Mouse (Mus musculus) CH12.LX (cell line): Measurements from ENCODE around the gene Krtap10-10. TPM values are rescaled to one million over a fixed set of nuclear protein-coding genes. Genes with fewer than 3 reads are reported as not detected.
"Not testable (repeated sequence)": the region's sequence is repeated elsewhere in the genome, so short reads cannot be mapped to it uniquely, and the experiment has no call there.

Experiments used
- DNase-seq: peaks from one replicate; pipeline ENCODE4 v3.0.0-alpha.2; 2013; ENCODE audit errors: extremely low read depth
- H3K27ac ChIP-seq: 2 replicates; pipeline ENCODE4 v1.5.1; 2012; ENCODE audit warnings: low read depth, mild to moderate bottlenecking, control low read depth, moderate library complexity; ENCODE audit not compliant: insufficient read depth
- H3K27me3 ChIP-seq: replicated peaks from 2 replicates; pipeline ENCODE3; 2012; ENCODE audit warnings: inconsistent platforms
- H3K36me3 ChIP-seq, 2 experiments: replicated peaks in 1 of 2; 2 replicates each; pipeline versions ENCODE3 to v1.6.1; 2012; ENCODE audit warnings: inconsistent platforms in 1 of 2, low read length in 1 of 2, mild to moderate bottlenecking in 1 of 2, mixed read lengths in 1 of 2, moderate library complexity in 1 of 2; ENCODE audit not compliant: control insufficient read depth in 1 of 2, insufficient read depth in 1 of 2
- H3K4me1 ChIP-seq, 2 experiments: 2 replicates each; pipeline ENCODE4 v1.6.1; 2012; ENCODE audit warnings: inconsistent platforms in 1 of 2, moderate library complexity in 1 of 2; ENCODE audit not compliant: insufficient read depth in 2 of 2, control insufficient read depth in 1 of 2
- H3K4me2 ChIP-seq: 2 replicates; pipeline ENCODE4 v1.6.1; 2012; ENCODE audit warnings: low read depth, mild to moderate bottlenecking, control low read depth; ENCODE audit not compliant: poor library complexity, insufficient read depth, severe bottlenecking
- H3K4me3 ChIP-seq, 3 experiments: fragments of 150-350 bp in 1 of 3; sonication (generic) in 1 of 3; replicated peaks in 1 of 3; 2 replicates each; pipeline versions ENCODE3 to v1.5.1; 2011 to 2012; ENCODE audit warnings: low read depth in 2 of 3, low read length in 2 of 3, mild to moderate bottlenecking in 2 of 3, moderate library complexity in 2 of 3, control low read depth in 1 of 3, improper control_type of control experiment in 1 of 3, inconsistent platforms in 1 of 3, mixed read lengths in 1 of 3; ENCODE audit not compliant: poor library complexity in 1 of 3
- H3K79me2 ChIP-seq: replicated peaks from 2 replicates; pipeline ENCODE4 v1.6.1; 2012; ENCODE audit warnings: mild to moderate bottlenecking, moderate library complexity; ENCODE audit not compliant: control insufficient read depth, poor library complexity, insufficient read depth, severe bottlenecking; ENCODE audit errors: extremely low read depth
- H3K9ac ChIP-seq: 2 replicates; pipeline ENCODE4 v1.6.1; 2012; ENCODE audit warnings: low read depth, mild to moderate bottlenecking, control low read depth, moderate library complexity; ENCODE audit not compliant: insufficient read depth
- H3K9me3 ChIP-seq: replicated peaks from 2 replicates; pipeline ENCODE3; 2012; ENCODE audit warnings: low read length, inconsistent platforms, mixed read lengths
- CHD1 ChIP-seq: IDR thresholded peaks from 2 replicates; pipeline ENCODE4 v1.6.1; 2012; ENCODE audit warnings: low read depth, low read length, improper control_type of control experiment, inconsistent platforms
- CHD2 ChIP-seq: IDR thresholded peaks from 2 replicates; pipeline ENCODE4 v1.6.1; 2011; ENCODE audit warnings: low read length, improper control_type of control experiment
- CTCF ChIP-seq, 2 experiments: IDR thresholded peaks in 1 of 2; conservative IDR thresholded peaks in 1 of 2; 2 replicates each; pipeline ENCODE4 v1.5.1; 2011 to 2012; ENCODE audit warnings: low read depth in 2 of 2, low read length in 2 of 2, improper control_type of control experiment in 1 of 2, inconsistent platforms in 1 of 2, mild to moderate bottlenecking in 1 of 2, moderate library complexity in 1 of 2
- ELF1 ChIP-seq: IDR thresholded peaks from 2 replicates; pipeline ENCODE4 v1.6.1; 2014; ENCODE audit warnings: low read depth, mild to moderate bottlenecking, inconsistent platforms, low read length, improper control_type of control experiment
- EP300 ChIP-seq: IDR thresholded peaks from 2 replicates; pipeline ENCODE4 v1.6.1; 2011; ENCODE audit warnings: low read length, improper control_type of control experiment
- GABPA ChIP-seq: IDR thresholded peaks from 2 replicates; pipeline ENCODE4 v1.6.1; 2012; ENCODE audit warnings: low read depth, low read length, improper control_type of control experiment, inconsistent platforms; ENCODE audit not compliant: insufficient replicate concordance
- HCFC1 ChIP-seq: IDR thresholded peaks from 2 replicates; pipeline ENCODE4 v1.6.1; 2012; ENCODE audit warnings: low read depth, mild to moderate bottlenecking, inconsistent platforms, low read length, improper control_type of control experiment
- JUND ChIP-seq: conservative IDR thresholded peaks from 2 replicates; pipeline ENCODE4 v1.6.1; 2011; ENCODE audit warnings: low read depth, low read length, improper control_type of control experiment
- MAFK ChIP-seq: IDR thresholded peaks from 2 replicates; pipeline ENCODE4 v1.6.1; 2011; ENCODE audit warnings: low read length, improper control_type of control experiment; ENCODE audit not compliant: insufficient replicate concordance
- PAX5 ChIP-seq: IDR thresholded peaks from 2 replicates; pipeline ENCODE4 v1.6.1; 2012; ENCODE audit warnings: low read length, inconsistent platforms, mixed read lengths
- POLR2A ChIP-seq: IDR thresholded peaks from 2 replicates; pipeline ENCODE4 v1.6.1; 2011; ENCODE audit warnings: low read depth, mild to moderate bottlenecking, improper control_type of control experiment, low read length
- POLR2AphosphoS2 ChIP-seq: IDR thresholded peaks from 2 replicates; pipeline ENCODE4 v1.6.1; 2011; ENCODE audit warnings: low read depth, low read length, improper control_type of control experiment
- RAD21 ChIP-seq: IDR thresholded peaks from 2 replicates; pipeline ENCODE4 v1.6.1; 2011; ENCODE audit warnings: low read depth, mild to moderate bottlenecking, low read length, improper control_type of control experiment, moderate library complexity
- SMC3 ChIP-seq: IDR thresholded peaks from 2 replicates; pipeline ENCODE4 v1.6.1; 2011; ENCODE audit warnings: low read depth, low read length, improper control_type of control experiment
- TBP ChIP-seq: conservative IDR thresholded peaks from 2 replicates; pipeline ENCODE4 v1.6.1; 2011; ENCODE audit warnings: low read depth, low read length, improper control_type of control experiment
- TCF12 ChIP-seq: IDR thresholded peaks from 2 replicates; pipeline ENCODE4 v1.6.1; 2014; ENCODE audit warnings: low read depth, mild to moderate bottlenecking, inconsistent platforms, low read length, improper control_type of control experiment
- ZMIZ1 ChIP-seq: IDR thresholded peaks from 2 replicates; pipeline ENCODE4 v1.6.1; 2012; ENCODE audit warnings: low read depth, mild to moderate bottlenecking, inconsistent platforms, low read length, improper control_type of control experiment
- ZNF384 ChIP-seq: IDR thresholded peaks from 2 replicates; pipeline ENCODE4 v1.6.1; 2012; ENCODE audit warnings: low read depth, low read length, improper control_type of control experiment, inconsistent platforms
- dilution Hi-C: fragments of 300-500 bp; cut with MboI; formaldehyde crosslinking; loops from 2 replicates; pipeline ENCODE4 v1.14.3; 2020; ENCODE audit warnings: low sequenced_read_pairs; ENCODE audit not compliant: extremely low pct_unique_long_range_greater_than_20kb, extremely low pct_ligation_motif_present
- in situ Hi-C: fragments of 300-500 bp; cut with MboI; formaldehyde crosslinking; loops from 3 replicates; pipeline ENCODE4 v1.14.3; 2019; ENCODE audit warnings: low sequenced_read_pairs, low pct_ligation_motif_present, low pct_unique_long_range_greater_than_20kb, mixed read lengths
- polyA plus RNA-seq: library from polyadenylated mRNA; unstranded; fragments of >175 nt; gene quantifications from 2 replicates; pipeline ENCODE4 v1.2.1, GENCODE M21; 2012; ENCODE audit warnings: low read depth; ENCODE audit not compliant: insufficient read length
- total RNA-seq, 2 experiments: library from RNA; depleted of rRNA; stranded (reverse); fragments of 300-350 nt in 1 of 2; fragments of >200 nt in 1 of 2; gene quantifications; 2 replicates each; pipeline ENCODE4 v1.2.3; 2012 to 2014

Krtap10-10 gene
- total and polyA plus RNA-seq, 3 experiments: not detected

GRCm38 (mm10) chr10:77794976-77795375 lies 40.8 kb upstream of the Krtap10-10 start, which contains the start of gene Gm9639:
Gene Gm9639, minus strand, starts transcription at chr10:77795076.
- no peak for DNase-seq
- Histone ChIP-seq H3K4me3 (no peak within 1 kb of the TSS), H3K4me2 (no peak within 1 kb of the TSS), H3K27me3 (peaks cover 50% of the 10 kb centered on the region), H3K9me3 (no peaks in the 10 kb centered on the region), H3K27ac (no peak within 1 kb of the TSS; the same call in 1 of the 2 replicates), H3K36me3 (no peaks in the 10 kb centered on the region), H3K79me2 (no peaks in the 10 kb centered on the region), H3K4me1 (no peaks in the 10 kb centered on the region), H3K9ac (no peak within 1 kb of the TSS)
- in situ Hi-C loops (no loop called here), dilution Hi-C loops (no loop called here)
- TF ChIP-seq JUND (no peak), PAX5 (no peak)

- no peak overlapping the region for H3K4me3 ChIP-seq
- H3K4me2 ChIP-seq: no peak overlapping the region
- no peaks in the 10 kb centered on the region for H3K79me2 ChIP-seq
- dilution Hi-C loops (no loop called here), in situ Hi-C loops (no loop called here)
- TF ChIP-seq PAX5 (no peak), POLR2A (no peak), ELF1 (no peak), CHD2 (no peak), TBP (no peak), EP300 (no peak), CHD1 (no peak), ZMIZ1 (no peak), CTCF (conservative IDR thresholded peaks at IDR 0.05 in 1 of 2, IDR thresholded peaks at IDR 0.05 in 1 of 2; ENCODE audit: low read depth in 2 of 2, low read length in 2 of 2) (no peak), ZNF384 (no peak), RAD21 (no peak), GABPA (no peak), POLR2AphosphoS2 (no peak), SMC3 (no peak), MAFK (no peak), JUND (no peak), HCFC1 (no peak), TCF12 (no peak)
- H3K36me3 ChIP-seq: no peaks in the 10 kb centered on the region
- no peaks in the 10 kb centered on the region for H3K9me3 ChIP-seq
- no peak overlapping the region for H3K9ac ChIP-seq
- DNase-seq: no peak
- no peak overlapping the region for H3K27ac ChIP-seq
- peaks cover 71% of the 10 kb centered on the region for H3K27me3 ChIP-seq
- no peaks in the 10 kb centered on the region for H3K4me1 ChIP-seq
These were observed 38.1 kb upstream of the Krtap10-10 start for GRCm38 (mm10) chr10:77797677-77798076.

GRCm38 (mm10) chr10:77798164-77798920 lies 37.4 kb upstream of the Krtap10-10 start:
- dilution Hi-C loops, H3K9me3 ChIP-seq, H3K4me1 ChIP-seq, H3K36me3 ChIP-seq, in situ Hi-C loops, DNase-seq, H3K27ac ChIP-seq, H3K4me2 ChIP-seq, H3K4me3 ChIP-seq, H3K79me2 ChIP-seq, H3K9ac ChIP-seq: not testable (repeated sequence)
- H3K27me3 ChIP-seq: peaks cover 71% of the 10 kb centered on the region
